Mouse (Mus musculus): ENCODE measurements at regions not wholly inside any gene's neighbourhood (a gene's known extent, or its start where the extent isn't known, plus 50 kb on each side); places are given as distances from the start of the nearest gene placed in this dataset.

GRCm38 (mm10) chr2:34088832-34089231 is 201.1 kb upstream of the Mvb12b start:
- Histone ChIP-seq H3K4me3 (ENCODE audit: low read length) (no peak overlapping the region), H3K4me2 (ENCODE audit: low read length) (no peak overlapping the region), H3K4me1 (ENCODE audit: control insufficient read depth, insufficient read depth, low read depth, low read length) (no peaks in the 10 kb centered on the region; the same call in 1 of the 2 replicates), H3K27ac (ENCODE audit: low read depth, low read length) (no peak overlapping the region), H3K9ac (ENCODE audit: low read depth, low read length) (no peak overlapping the region), H3K27me3 (replicated peaks; ENCODE audit: control insufficient read depth, insufficient read depth, low read length) (no peaks in the 10 kb centered on the region), H3K36me3 (ENCODE audit: control insufficient read depth, insufficient read depth, low read length) (no peaks in the 10 kb centered on the region), H3K9me3 (ENCODE audit: control insufficient read depth, low read length) (no peaks in the 10 kb centered on the region)
- WGBS = 52% methylated on average over 4 of the region's 4 CpGs
- no peak for ATAC-seq

DNA sequence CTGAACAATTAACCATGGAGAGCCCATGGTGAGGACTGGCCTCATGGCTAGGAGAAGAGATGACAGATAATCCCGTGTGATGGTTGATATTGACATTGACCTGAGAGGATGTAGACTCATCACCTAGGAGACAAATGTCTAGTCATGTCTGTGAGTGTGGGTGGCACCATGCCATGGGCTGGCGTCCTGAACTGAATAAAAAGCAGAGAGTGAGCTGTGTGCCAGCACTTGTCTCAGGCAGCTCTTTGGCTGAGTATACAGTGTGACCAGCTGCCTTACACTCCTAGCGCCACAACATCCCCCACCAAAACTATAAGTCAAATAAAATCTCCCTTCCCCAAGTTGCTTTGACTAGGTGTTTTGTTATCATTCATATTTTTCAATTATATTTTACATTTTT is 198.4 kb upstream of the Mvb12b start:
- no peaks in the 10 kb centered on the region for H3K36me3 ChIP-seq (ENCODE audit: control insufficient read depth, insufficient read depth, low read length)
- no peak overlapping the region for H3K4me3 ChIP-seq (ENCODE audit: low read length)
- H3K4me1 ChIP-seq (ENCODE audit: control insufficient read depth, insufficient read depth, low read depth, low read length) = no peaks in the 10 kb centered on the region
- 50% methylated on average over 3 of the region's 3 CpGs for WGBS
- H3K27me3 ChIP-seq (replicated peaks; ENCODE audit: control insufficient read depth, insufficient read depth, low read length) = no peaks in the 10 kb centered on the region
- peak; percentile 79 for ATAC-seq
- no peaks in the 10 kb centered on the region for H3K9me3 ChIP-seq (ENCODE audit: control insufficient read depth, low read length)
- no peak overlapping the region for H3K9ac ChIP-seq (ENCODE audit: low read depth, low read length)
- H3K4me2 ChIP-seq (ENCODE audit: low read length) = no peak overlapping the region
- H3K27ac ChIP-seq (ENCODE audit: low read depth, low read length) = no peak overlapping the region

DNA sequence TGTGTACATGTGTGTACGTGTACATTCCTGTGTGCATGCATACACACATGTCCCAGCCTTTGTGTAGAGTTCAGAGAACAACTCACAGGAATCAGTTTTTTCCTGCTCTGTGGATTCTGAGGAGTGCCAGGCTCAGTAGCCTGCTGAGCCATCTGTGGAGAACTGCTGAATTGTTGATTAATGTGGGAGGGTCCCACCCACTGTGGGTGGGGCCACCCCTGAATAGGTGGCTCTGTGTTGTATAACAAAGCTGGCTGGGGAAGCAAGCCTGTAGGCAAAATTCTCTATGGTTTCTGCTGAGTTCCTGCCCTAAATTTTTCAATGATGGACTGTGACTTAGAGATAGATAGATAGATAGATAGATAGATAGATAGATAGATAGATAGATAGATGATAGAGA is 196.8 kb upstream of the Mvb12b start:
- no peak overlapping the region for H3K4me3 ChIP-seq (ENCODE audit: low read length)
- no peaks in the 10 kb centered on the region for H3K4me1 ChIP-seq (ENCODE audit: control insufficient read depth, insufficient read depth, low read depth, low read length)
- H3K36me3 ChIP-seq (ENCODE audit: control insufficient read depth, insufficient read depth, low read length) = no peaks in the 10 kb centered on the region
- H3K9me3 ChIP-seq (ENCODE audit: control insufficient read depth, low read length) = no peaks in the 10 kb centered on the region
- H3K27ac ChIP-seq (ENCODE audit: low read depth, low read length) = no peak overlapping the region
- H3K9ac ChIP-seq (ENCODE audit: low read depth, low read length) = no peak overlapping the region
- H3K27me3 ChIP-seq (replicated peaks; ENCODE audit: control insufficient read depth, insufficient read depth, low read length) = no peaks in the 10 kb centered on the region
- no peak overlapping the region for H3K4me2 ChIP-seq (ENCODE audit: low read length)
- WGBS = 56% methylated on average over 1 of the region's 1 CpGs
- no peak for ATAC-seq

GRCm38 (mm10) chr2:34082486-34082885 is 194.7 kb upstream of the Mvb12b start:
- no peak overlapping the region for H3K9ac ChIP-seq (ENCODE audit: low read depth, low read length)
- no peaks in the 10 kb centered on the region for H3K9me3 ChIP-seq (ENCODE audit: control insufficient read depth, low read length)
- H3K27ac ChIP-seq (ENCODE audit: low read depth, low read length) = no peak overlapping the region
- 89% methylated on average over 7 of the region's 7 CpGs for WGBS
- H3K4me1 ChIP-seq (ENCODE audit: control insufficient read depth, insufficient read depth, low read depth, low read length) = peaks cover 3% of the 10 kb centered on the region; the same call in 1 of the 2 replicates
- no peak overlapping the region for H3K4me3 ChIP-seq (ENCODE audit: low read length)
- no peaks in the 10 kb centered on the region for H3K27me3 ChIP-seq (replicated peaks; ENCODE audit: control insufficient read depth, insufficient read depth, low read length)
- no peak for ATAC-seq
- H3K36me3 ChIP-seq (ENCODE audit: control insufficient read depth, insufficient read depth, low read length) = no peaks in the 10 kb centered on the region
- H3K4me2 ChIP-seq (ENCODE audit: low read length) = no peak overlapping the region

DNA sequence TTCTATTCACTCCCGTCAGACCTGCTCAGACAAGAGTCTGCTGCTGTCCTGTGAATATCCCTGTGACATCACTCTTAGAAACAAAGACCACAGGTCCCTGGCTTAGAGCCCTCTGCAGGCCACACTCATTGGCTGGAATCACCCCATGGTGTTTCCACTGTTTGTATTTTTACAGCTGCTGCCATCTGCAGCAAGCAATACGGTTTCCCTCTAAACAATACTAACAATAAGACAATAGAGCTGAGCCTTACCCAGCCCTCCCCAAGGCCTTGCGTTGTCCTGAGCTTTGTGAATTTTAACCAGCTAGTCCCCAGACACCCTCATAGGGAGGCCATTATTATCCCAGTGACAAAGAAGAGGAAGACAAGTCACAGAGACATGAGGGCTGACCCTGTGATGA is 192.4 kb upstream of the Mvb12b start:
- no peak overlapping the region for H3K4me3 ChIP-seq (ENCODE audit: low read length)
- H3K4me1 ChIP-seq (ENCODE audit: control insufficient read depth, insufficient read depth, low read depth, low read length) = peaks cover 3% of the 10 kb centered on the region; the same call in 1 of the 2 replicates
- ATAC-seq = no peak; the same call in 1 of the 2 replicates
- H3K27me3 ChIP-seq (replicated peaks; ENCODE audit: control insufficient read depth, insufficient read depth, low read length) = no peaks in the 10 kb centered on the region
- H3K9me3 ChIP-seq (ENCODE audit: control insufficient read depth, low read length) = no peaks in the 10 kb centered on the region
- 11% methylated on average over 3 of the region's 3 CpGs for WGBS
- H3K4me2 ChIP-seq (ENCODE audit: low read length) = no peak overlapping the region
- H3K36me3 ChIP-seq (ENCODE audit: control insufficient read depth, insufficient read depth, low read length) = no peaks in the 10 kb centered on the region
- H3K27ac ChIP-seq (ENCODE audit: low read depth, low read length) = no peak overlapping the region
- no peak overlapping the region for H3K9ac ChIP-seq (ENCODE audit: low read depth, low read length)

GRCm38 (mm10) chr2:34079282-34079681 is 191.5 kb upstream of the Mvb12b start:
- Histone ChIP-seq H3K4me1 (ENCODE audit: control insufficient read depth, insufficient read depth, low read depth, low read length) (peaks cover 3% of the 10 kb centered on the region; the same call in 1 of the 2 replicates), H3K4me2 (ENCODE audit: low read length) (no peak overlapping the region), H3K27me3 (replicated peaks; ENCODE audit: control insufficient read depth, insufficient read depth, low read length) (no peaks in the 10 kb centered on the region), H3K9ac (ENCODE audit: low read depth, low read length) (no peak overlapping the region), H3K27ac (ENCODE audit: low read depth, low read length) (no peak overlapping the region), H3K9me3 (ENCODE audit: control insufficient read depth, low read length) (no peaks in the 10 kb centered on the region), H3K4me3 (ENCODE audit: low read length) (no peak overlapping the region), H3K36me3 (ENCODE audit: control insufficient read depth, insufficient read depth, low read length) (no peaks in the 10 kb centered on the region)
- 45% methylated on average over 12 of the region's 12 CpGs for WGBS
- ATAC-seq = no peak

- no peaks in the 10 kb centered on the region for H3K27me3 ChIP-seq (replicated peaks; ENCODE audit: control insufficient read depth, insufficient read depth, low read length)
- H3K27ac ChIP-seq (ENCODE audit: low read depth, low read length) = no peak overlapping the region
- 43% methylated on average over 4 of the region's 4 CpGs for whole genome bisulfite sequencing
- no peaks in the 10 kb centered on the region for H3K9me3 ChIP-seq (ENCODE audit: control insufficient read depth, low read length)
- H3K9ac ChIP-seq (ENCODE audit: low read depth, low read length) = no peak overlapping the region
- H3K4me1 ChIP-seq (ENCODE audit: control insufficient read depth, insufficient read depth, low read depth, low read length) = peaks cover 3% of the 10 kb centered on the region; the same call in 1 of the 2 replicates
- no peaks in the 10 kb centered on the region for H3K36me3 ChIP-seq (ENCODE audit: control insufficient read depth, insufficient read depth, low read length)
- no peak overlapping the region for H3K4me2 ChIP-seq (ENCODE audit: low read length)
- no peak for ATAC-seq
- H3K4me3 ChIP-seq (ENCODE audit: low read length) = no peak overlapping the region
These were observed 191.1 kb upstream of the Mvb12b start for GRCm38 (mm10) chr2:34078875-34079262.

GRCm38 (mm10) chr2:34078248-34078874 is 190.6 kb upstream of the Mvb12b start:
- no peaks in the 10 kb centered on the region for H3K27me3 ChIP-seq (replicated peaks; ENCODE audit: control insufficient read depth, insufficient read depth, low read length)
- H3K9me3 ChIP-seq (ENCODE audit: control insufficient read depth, low read length) = no peaks in the 10 kb centered on the region
- H3K36me3 ChIP-seq (ENCODE audit: control insufficient read depth, insufficient read depth, low read length) = no peaks in the 10 kb centered on the region
- H3K4me3 ChIP-seq (ENCODE audit: low read length) = no peak overlapping the region
- WGBS = 32% methylated on average over 3 of the region's 3 CpGs
- H3K4me2 ChIP-seq (ENCODE audit: low read length) = no peak overlapping the region
- no peak overlapping the region for H3K27ac ChIP-seq (ENCODE audit: low read depth, low read length)
- H3K4me1 ChIP-seq (ENCODE audit: control insufficient read depth, insufficient read depth, low read depth, low read length) = peaks cover 3% of the 10 kb centered on the region; the same call in 1 of the 2 replicates
- no peak overlapping the region for H3K9ac ChIP-seq (ENCODE audit: low read depth, low read length)
- peak; percentile 58 for ATAC-seq

GRCm38 (mm10) chr2:34076346-34076745 is 188.6 kb upstream of the Mvb12b start:
- 80% methylated on average over 4 of the region's 4 CpGs for WGBS
- peaks cover 3% of the 10 kb centered on the region; the same call in 1 of the 2 replicates for H3K4me1 ChIP-seq (ENCODE audit: control insufficient read depth, insufficient read depth, low read depth, low read length)
- ATAC-seq = no peak
- H3K4me2 ChIP-seq (ENCODE audit: low read length) = no peak overlapping the region
- H3K27me3 ChIP-seq (replicated peaks; ENCODE audit: control insufficient read depth, insufficient read depth, low read length) = no peaks in the 10 kb centered on the region
- H3K9me3 ChIP-seq (ENCODE audit: control insufficient read depth, low read length) = no peaks in the 10 kb centered on the region
- no peaks in the 10 kb centered on the region for H3K36me3 ChIP-seq (ENCODE audit: control insufficient read depth, insufficient read depth, low read length)
- no peak overlapping the region for H3K4me3 ChIP-seq (ENCODE audit: low read length)
- H3K27ac ChIP-seq (ENCODE audit: low read depth, low read length) = no peak overlapping the region
- H3K9ac ChIP-seq (ENCODE audit: low read depth, low read length) = no peak overlapping the region

Data from hindbrain, embryonic 16.5 days (tissue).